Mouse (Mus musculus): ENCODE data around the gene Gm20604. TPM values are rescaled to one million over a fixed set of nuclear protein-coding genes. Genes with fewer than 3 reads are reported as not detected.

The Gm20604 gene
- polyA plus RNA-seq, 1 experiment from 2014 or later, result 7.1 TPM

DNA sequence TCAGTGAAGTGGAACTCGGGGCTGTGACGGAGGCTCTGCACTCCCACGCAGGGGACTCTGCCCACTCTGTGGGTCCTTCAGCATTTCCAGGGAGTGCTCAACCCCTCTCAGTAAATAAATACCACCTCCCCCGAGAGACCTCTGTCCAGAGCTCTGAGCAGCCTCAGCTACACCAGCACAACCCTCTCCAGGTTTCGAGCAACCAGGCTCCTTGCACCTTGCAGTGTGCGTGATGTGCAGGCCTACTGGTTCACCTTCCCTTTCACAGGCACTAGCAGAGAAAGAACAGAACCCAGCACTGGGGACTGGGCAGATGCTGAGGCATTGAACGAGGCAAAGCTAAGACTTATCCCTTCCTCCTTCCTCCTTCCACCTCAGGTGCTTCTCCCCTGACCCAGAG lies 61.1 kb downstream of the Gm20604 start:
- H3K4me1 ChIP-seq (replicated peaks), result peaks cover 74% of the 10 kb centered on the region
- no peak overlapping the region for H3K9ac ChIP-seq
- H3K4me3 ChIP-seq (replicated peaks), result no peak overlapping the region
- no peak overlapping the region for H3K27ac ChIP-seq (replicated peaks)
- no peaks in the 10 kb centered on the region for H3K36me3 ChIP-seq (replicated peaks)
- H3K27me3 ChIP-seq, result no peaks in the 10 kb centered on the region
- no peak overlapping the region for H3K4me2 ChIP-seq
- WGBS (ENCODE audit: insufficient replicate concordance), result 70% methylated on average over 7 of the region's 7 CpGs
- H3K9me3 ChIP-seq (replicated peaks), result no peaks in the 10 kb centered on the region
- no peak for ATAC-seq (ENCODE audit: insufficient read depth)

DNA sequence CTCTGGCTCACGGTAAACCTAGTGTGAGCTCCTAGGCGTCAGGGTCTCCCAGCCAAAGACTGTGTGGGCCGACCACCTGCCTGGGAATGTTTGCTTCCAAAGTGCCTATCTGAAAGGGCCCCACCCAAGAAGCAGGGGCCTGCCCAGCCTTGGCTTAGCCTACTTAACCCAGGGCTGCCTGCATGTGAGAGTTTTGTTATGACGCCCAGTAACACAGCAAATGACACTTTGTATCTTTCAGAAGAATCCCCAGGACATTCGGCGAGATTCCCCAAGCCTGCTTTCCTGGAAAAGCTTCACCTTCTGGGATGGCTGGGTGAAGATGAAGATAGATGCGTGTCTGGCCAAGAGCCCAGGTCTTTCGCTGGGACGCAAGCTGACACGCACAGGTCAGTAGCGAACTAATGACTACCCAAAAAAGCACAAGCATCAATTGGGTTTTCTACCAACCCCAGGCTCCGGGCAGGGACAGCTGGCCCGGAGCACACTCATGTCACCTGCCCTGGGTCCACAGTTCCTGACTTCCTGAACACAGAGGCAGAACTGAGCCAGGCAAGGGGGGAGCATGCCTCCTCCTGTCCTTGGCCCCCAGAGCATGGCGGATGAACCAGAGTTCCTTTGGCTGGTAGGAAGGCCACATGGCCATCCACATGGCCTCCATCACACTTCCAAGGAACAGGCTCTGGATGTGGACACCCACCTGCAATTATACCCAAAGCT lies 61.7 kb downstream of the Gm20604 start:
- no peak for ATAC-seq (ENCODE audit: insufficient read depth)
- Histone ChIP-seq H3K9ac (no peak overlapping the region), H3K27ac (replicated peaks) (no peak overlapping the region), H3K4me3 (replicated peaks) (no peak overlapping the region), H3K9me3 (replicated peaks) (no peaks in the 10 kb centered on the region), H3K4me1 (replicated peaks) (peaks cover 72% of the 10 kb centered on the region), H3K36me3 (replicated peaks) (no peaks in the 10 kb centered on the region), H3K4me2 (no peak overlapping the region), H3K27me3 (no peaks in the 10 kb centered on the region)
- 74% methylated on average over 14 of the region's 14 CpGs for WGBS (ENCODE audit: insufficient replicate concordance)

DNA sequence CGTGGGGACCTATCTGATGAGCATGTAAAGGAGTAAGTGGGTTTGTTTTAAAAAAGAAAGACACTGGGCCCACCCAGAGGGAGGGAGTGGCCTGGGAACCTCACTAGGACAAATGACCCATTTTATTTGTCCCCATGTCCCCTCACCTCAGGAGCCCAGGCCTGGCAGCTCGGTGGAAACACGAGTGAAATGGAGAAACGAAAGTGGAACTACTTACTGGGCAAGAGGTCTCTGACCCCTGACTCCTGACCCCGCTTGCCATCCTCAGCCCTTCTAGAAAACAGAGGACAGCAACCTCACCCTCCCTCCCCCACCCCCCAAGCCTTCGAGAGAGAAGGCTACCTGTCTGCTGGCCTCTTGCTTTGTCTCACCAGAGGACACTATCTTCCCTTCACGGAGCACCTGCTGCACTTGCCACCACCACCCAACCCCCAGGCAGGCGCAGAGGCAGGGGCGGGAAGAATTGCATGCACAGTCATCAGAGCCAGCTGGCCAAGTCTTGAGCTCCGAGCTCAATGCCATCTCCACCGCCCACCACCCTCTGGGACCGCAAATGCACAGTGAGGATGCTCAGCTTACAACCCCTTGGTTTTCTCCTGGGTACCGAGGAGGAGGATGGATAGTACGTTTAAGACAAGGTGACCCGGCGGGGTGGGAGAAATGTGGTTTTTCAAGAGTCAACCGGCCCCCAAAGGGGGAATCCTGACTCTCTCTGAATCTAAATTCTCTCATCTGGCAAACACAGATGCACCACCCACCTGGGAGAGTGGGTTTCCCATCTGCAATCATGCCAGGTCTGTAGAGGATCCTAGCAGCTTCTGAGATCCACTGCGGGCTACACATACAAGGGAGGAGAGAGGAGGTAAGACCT lies 62.9 kb downstream of the Gm20604 start:
- no peaks in the 10 kb centered on the region for H3K27me3 ChIP-seq
- peak overlapping the region; percentile 23; the same call in 1 of the 2 replicates for H3K4me2 ChIP-seq
- no peaks in the 10 kb centered on the region for H3K36me3 ChIP-seq (replicated peaks)
- WGBS (ENCODE audit: insufficient replicate concordance), result 59% methylated on average over 18 of the region's 18 CpGs
- peaks cover 81% of the 10 kb centered on the region for H3K4me1 ChIP-seq (replicated peaks)
- no peaks in the 10 kb centered on the region for H3K9me3 ChIP-seq (replicated peaks)
- H3K4me3 ChIP-seq (replicated peaks), result no peak overlapping the region
- no peak for ATAC-seq (ENCODE audit: insufficient read depth)
- no peak overlapping the region for H3K9ac ChIP-seq
- 0 out of 2 replicates have a peak overlapping the region, but pooled peaks have one; percentile 6 for H3K27ac ChIP-seq (replicated peaks)

DNA sequence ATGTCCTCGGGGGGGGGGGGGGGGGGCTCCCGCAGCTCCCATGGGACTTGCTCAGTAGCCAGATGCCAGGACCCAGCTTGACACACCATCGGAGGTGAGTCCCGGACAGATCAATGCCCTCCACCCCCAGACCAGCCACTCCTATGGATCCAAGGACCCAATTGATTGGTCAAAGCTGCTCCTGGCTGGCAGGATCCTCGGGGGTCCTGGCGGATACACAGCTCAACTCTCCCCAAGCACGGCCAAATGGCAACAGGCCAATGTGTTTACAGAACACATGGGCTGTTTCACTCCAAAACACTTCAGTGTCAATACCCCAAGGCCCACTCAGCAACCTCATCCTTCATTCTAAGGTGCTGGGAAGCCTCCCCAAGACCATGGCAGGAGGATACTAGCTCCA lies 66.7 kb downstream of the Gm20604 start:
- H3K4me2 ChIP-seq, result no peak overlapping the region
- H3K4me1 ChIP-seq (replicated peaks), result peaks cover 54% of the 10 kb centered on the region
- no peak overlapping the region for H3K9ac ChIP-seq
- H3K4me3 ChIP-seq (replicated peaks), result no peak overlapping the region
- no peak for ATAC-seq (ENCODE audit: insufficient read depth)
- H3K27me3 ChIP-seq, result no peaks in the 10 kb centered on the region
- 64% methylated on average over 7 of the region's 7 CpGs for WGBS (ENCODE audit: insufficient replicate concordance)
- H3K9me3 ChIP-seq (replicated peaks), result no peaks in the 10 kb centered on the region
- no peak overlapping the region for H3K27ac ChIP-seq (replicated peaks)
- H3K36me3 ChIP-seq (replicated peaks), result no peaks in the 10 kb centered on the region

Other genes with a start within 250 kb of the Gm20604 start
- gene Chga, start 203.7 kb downstream of the Gm20604 start, polyA plus RNA-seq (2015; fragmentation: Nextera tagmentation; extraction: Ambion mirVana), result 2.5 and 2.6 TPM in 2 replicates
- 4.0 and 5.2 TPM in 2 replicates for gene Itpk1, start 53.7 kb downstream of the Gm20604 start, polyA plus RNA-seq (2015; fragmentation: Nextera tagmentation; extraction: Ambion mirVana)
- gene Moap1, start 15.0 kb downstream of the Gm20604 start, polyA plus RNA-seq (2015; fragmentation: Nextera tagmentation; extraction: Ambion mirVana), result 7.6 and 8.4 TPM in 2 replicates
- gene Tmem251, start 14.9 kb downstream of the Gm20604 start, polyA plus RNA-seq (2015; fragmentation: Nextera tagmentation; extraction: Ambion mirVana), result 5.6 and 5.7 TPM in 2 replicates
- not detected in 2 replicates for gene Gm28051, start 907 bp downstream of the Gm20604 start, polyA plus RNA-seq (2015; fragmentation: Nextera tagmentation; extraction: Ambion mirVana)
- 12.7 and 12.8 TPM in 2 replicates for gene Gon7, start 869 bp downstream of the Gm20604 start, polyA plus RNA-seq (2015; fragmentation: Nextera tagmentation; extraction: Ambion mirVana)
- 18.2 and 18.9 TPM in 2 replicates for gene Ubr7, start 705 bp downstream of the Gm20604 start, polyA plus RNA-seq (2015; fragmentation: Nextera tagmentation; extraction: Ambion mirVana)
- 4.2 and 4.8 TPM in 2 replicates for gene Btbd7, start 119.8 kb upstream of the Gm20604 start, polyA plus RNA-seq (2015; fragmentation: Nextera tagmentation; extraction: Ambion mirVana)
- not detected in 2 replicates for gene Cox8c, start 140.6 kb upstream of the Gm20604 start, polyA plus RNA-seq (2015; fragmentation: Nextera tagmentation; extraction: Ambion mirVana)
- gene Unc79, start 190.2 kb upstream of the Gm20604 start, polyA plus RNA-seq (2015; fragmentation: Nextera tagmentation; extraction: Ambion mirVana), result 0.01 TPM in 1 of 2 replicates, not detected in the other